Mouse (Mus musculus) MEL (cell line): ENCODE measurements at regions not wholly inside any gene's neighbourhood (a gene's known extent, or its start where the extent isn't known, plus 50 kb on each side); places are given as distances from the start of the nearest gene placed in this dataset.

ENCODE experiments used
- CHD1 ChIP-seq: IDR thresholded peaks from 2 replicates; pipeline ENCODE4 v1.6.1; 2012; ENCODE audit warnings: low read depth, mild to moderate bottlenecking, inconsistent platforms, low read length, improper control_type of control experiment
- MAFK ChIP-seq: IDR thresholded peaks from 2 replicates; pipeline ENCODE4 v1.6.1; 2011; ENCODE audit warnings: low read depth, mild to moderate bottlenecking, low read length, improper control_type of control experiment, borderline replicate concordance
- ZNF384 ChIP-seq: IDR thresholded peaks from 2 replicates; pipeline ENCODE4 v1.6.1; 2012; ENCODE audit warnings: low read depth, mild to moderate bottlenecking, inconsistent platforms, low read length, improper control_type of control experiment

- TF ChIP-seq CHD1: no peak
- no peak for TF ChIP-seq ZNF384
- TF ChIP-seq MAFK: no peak
Observed at GRCm38 (mm10) chr16:15473875-15474274, 156.6 kb downstream of the Gm21897 start.
